In the genomic region with DNA sequence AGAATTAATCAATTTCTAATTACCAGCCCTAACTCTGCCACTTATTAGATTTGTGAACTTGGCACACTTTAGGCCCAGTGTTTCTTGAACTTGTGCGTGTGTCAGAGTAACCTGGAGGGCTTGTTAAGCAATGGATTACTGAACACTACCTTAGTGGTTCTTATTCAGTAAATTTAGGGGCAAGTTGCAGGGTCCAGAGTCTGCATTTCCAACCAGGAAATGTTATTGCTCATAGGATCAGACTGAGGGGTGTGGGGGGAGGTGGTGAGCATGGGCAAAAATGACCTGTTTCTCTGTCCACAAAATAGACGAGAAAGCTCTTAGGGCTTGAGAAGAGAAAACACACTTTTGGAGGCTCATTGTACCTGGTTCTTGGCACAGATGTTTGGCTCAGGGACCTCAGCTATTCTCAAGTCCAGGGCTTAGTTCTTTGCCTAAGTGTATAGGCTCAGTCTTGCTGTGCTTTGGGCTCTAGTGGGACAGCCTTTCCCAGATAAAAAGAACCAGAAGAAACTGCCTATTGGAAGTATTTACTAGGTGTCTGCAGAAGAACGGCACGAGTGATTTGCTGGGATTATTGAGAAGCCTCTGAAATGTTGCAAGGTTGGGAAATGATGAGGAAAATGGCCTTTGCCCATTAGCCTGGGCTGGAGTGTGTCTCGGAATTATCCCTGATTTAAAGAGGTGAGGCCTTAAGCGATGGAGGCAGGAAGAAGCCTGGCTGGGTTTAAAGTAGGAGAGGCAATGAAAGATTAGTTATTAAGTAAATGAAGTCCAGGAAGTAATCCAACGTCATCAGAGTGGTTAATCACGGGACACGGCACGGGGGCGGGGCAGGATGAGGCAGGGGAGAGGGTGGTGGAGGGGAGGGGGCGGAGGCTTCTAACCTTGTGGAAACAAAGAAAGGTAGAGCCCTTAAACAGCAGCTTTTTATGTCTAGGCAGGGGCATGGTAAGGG, we compare ENCODE assay signal across 12 mouse cellular contexts.
DNase-seq lines count a peak whose midpoint lies in the region; ATAC-seq and TF ChIP-seq lines count a peak whose summit lies in the region.
"Had no signal": no experiment of that assay in that cellular context is flagged by ENCODE, and none has a peak within 500 bp of the region (broad histone marks: within the 10 kb centered on the region; RNA-seq: fewer than 3 reads in every experiment).

No protein-coding gene starts in this region.

- peak; percentile 65 for ATAC-seq in lung, embryonic 16.5 days (ENCODE audit: low read depth)
- ATAC-seq: midbrain, embryonic 16.5 days had no signal

- TF ChIP-seq EP300 in ES-Bruce4 (IDR thresholded peaks at IDR 0.05; ENCODE audit: insufficient read depth, low read depth, low read length): 0 out of 2 replicates have a peak, but pooled peaks have one; percentile 25

- H3K9me3 ChIP-seq in ES-Bruce4 (replicated peaks; ENCODE audit: control insufficient read depth, insufficient read depth, low read length, poor library complexity, severe bottlenecking): no peaks in the 10 kb centered on the region
- no peaks in the 10 kb centered on the region for H3K9me3 ChIP-seq in lung, embryonic 16.5 days (ENCODE audit: control insufficient read depth, low read length)
- H3K9me3 ChIP-seq: embryonic facial prominence, embryonic 15.5 days; heart, embryonic 13.5 days; liver, embryonic 15.5 days had no signal

- no peak for TF ChIP-seq POLR2A in ES-Bruce4 (IDR thresholded peaks at IDR 0.05; ENCODE audit: insufficient read depth, low read length)

- no peak overlapping the region for H3K4me2 ChIP-seq in lung, embryonic 16.5 days (ENCODE audit: low read depth, low read length)
- H3K4me2 ChIP-seq: embryonic facial prominence, embryonic 15.5 days; heart, embryonic 13.5 days; hindbrain, embryonic 14.5 days; liver, embryonic 15.5 days had no signal

- WGBS in lung, embryonic 16.5 days: 31% methylated on average over 12 of the region's 12 CpGs

- peak overlapping the region; percentile 29; the same call in 1 of the 2 replicates for H3K9ac ChIP-seq in ES-Bruce4 (ENCODE audit: low read depth, poor library complexity, severe bottlenecking)
- no peak overlapping the region; the same call in 1 of the 2 replicates for H3K9ac ChIP-seq in lung, embryonic 16.5 days (ENCODE audit: low read length)
- H3K9ac ChIP-seq: embryonic facial prominence, embryonic 15.5 days; heart, embryonic 13.5 days; hindbrain, embryonic 14.5 days; liver, embryonic 15.5 days had no signal

- peaks cover 2% of the 10 kb centered on the region for H3K4me1 ChIP-seq in ES-Bruce4 (ENCODE audit: control insufficient read depth, insufficient read depth, low read length)
- H3K4me1 ChIP-seq in lung, embryonic 16.5 days (replicated peaks; ENCODE audit: control insufficient read depth, insufficient read depth, low read length): no peaks in the 10 kb centered on the region; the same call in none of the 2 replicates
- H3K4me1 ChIP-seq: embryonic facial prominence, embryonic 15.5 days; heart, embryonic 13.5 days; liver, embryonic 15.5 days had no signal

- no peaks in the 10 kb centered on the region for H3K27me3 ChIP-seq in ES-Bruce4 (ENCODE audit: control insufficient read depth, insufficient read depth, low read length, poor library complexity, severe bottlenecking)
- H3K27me3 ChIP-seq in lung, embryonic 16.5 days (ENCODE audit: control insufficient read depth, insufficient read depth, low read depth, low read length): no peaks in the 10 kb centered on the region
- H3K27me3 ChIP-seq: embryonic facial prominence, embryonic 15.5 days; heart, embryonic 13.5 days; liver, embryonic 15.5 days had no signal

- no peaks in the 10 kb centered on the region for H3K36me3 ChIP-seq in ES-Bruce4 (ENCODE audit: control insufficient read depth, insufficient read depth, low read length, poor library complexity, severe bottlenecking)
- no peaks in the 10 kb centered on the region for H3K36me3 ChIP-seq in lung, embryonic 16.5 days (ENCODE audit: control insufficient read depth, insufficient read depth, low read length)
- H3K36me3 ChIP-seq: embryonic facial prominence, embryonic 15.5 days; heart, embryonic 13.5 days; liver, embryonic 15.5 days had no signal

- 0 out of 2 replicates have a peak overlapping the region, but pooled peaks have one; percentile 38 for H3K27ac ChIP-seq in ES-Bruce4 (ENCODE audit: insufficient read depth, low read length)
- H3K27ac ChIP-seq in lung, embryonic 16.5 days (ENCODE audit: low read length): peak overlapping the region; percentile 68
- H3K27ac ChIP-seq: embryonic facial prominence, embryonic 15.5 days; heart, embryonic 13.5 days; hindbrain, embryonic 14.5 days; liver, embryonic 15.5 days had no signal

- TF ChIP-seq CTCF in ES-Bruce4 (IDR thresholded peaks at IDR 0.05; ENCODE audit: low read depth, low read length): no peak

- H3K4me3 ChIP-seq in ES-Bruce4 (ENCODE audit: low read depth, low read length): no peak overlapping the region
- no peak overlapping the region for H3K4me3 ChIP-seq in lung, embryonic 16.5 days (ENCODE audit: low read length)
- H3K4me3 ChIP-seq: embryonic facial prominence, embryonic 15.5 days; heart, embryonic 13.5 days; liver, embryonic 15.5 days had no signal

- peak; percentile 59 for DNase-seq in ZHBTc4 (ENCODE audit: low read depth, low spot score)
- peak; percentile 93 for DNase-seq in kidney, adult 9 months
- DNase-seq in urinary bladder, postnatal 4 days (ENCODE audit: low spot score in 2 of 2): no peak
- no peak for DNase-seq in thymus, postnatal 0 days (ENCODE audit: low spot score)
- no peak for DNase-seq in MN1 (ENCODE audit: low spot score)

Comparison
In these comparisons a context has a peak if more than half of its experiments do, and no peak if none do; other contexts are left out.
1. DNase-seq: peak in ZHBTc4 (single experiment) and kidney, adult 9 months (single experiment); none in urinary bladder, postnatal 4 days (0 of 2), thymus, postnatal 0 days (single experiment) and MN1 (single experiment).